Mouse (Mus musculus) embryonic facial prominence, embryonic 12.5 days (tissue): ENCODE measurements around the gene Tnr. TPM values are rescaled to one million over a fixed set of nuclear protein-coding genes. Genes with fewer than 3 reads are reported as not detected.

Experiments used
- ATAC-seq: fragments of 200-750 bp; cut with Nextera tagmentation; 2 replicates; pipeline ENCODE4 v1.8.0; 2017; ENCODE audit not compliant: insufficient number of reproducible peaks, insufficient read depth, low FRiP score, low TSS enrichment
- H3K27ac ChIP-seq: fragments of 300-500 bp; sonication (generic); 2 replicates; pipeline ENCODE4 v1.5.1; 2016; ENCODE audit warnings: mild to moderate bottlenecking
- H3K27me3 ChIP-seq: fragments of 300-500 bp; sonication (generic); 2 replicates; pipeline ENCODE4 v1.6.1; 2016; ENCODE audit warnings: mild to moderate bottlenecking, moderate library complexity
- H3K36me3 ChIP-seq: fragments of 300-500 bp; sonication (generic); 2 replicates; pipeline ENCODE4 v1.6.1; 2016; ENCODE audit warnings: mild to moderate bottlenecking
- H3K4me1 ChIP-seq: fragments of 300-500 bp; sonication (generic); 2 replicates; pipeline ENCODE4 v1.6.1; 2016
- H3K4me2 ChIP-seq: fragments of 300-500 bp; sonication (generic); replicated peaks from 2 replicates; pipeline ENCODE4 v1.6.1; 2016; ENCODE audit warnings: mild to moderate bottlenecking, moderate library complexity
- H3K4me3 ChIP-seq: fragments of 300-500 bp; sonication (generic); 2 replicates; pipeline ENCODE4 v1.5.1; 2016; ENCODE audit warnings: mild to moderate bottlenecking
- H3K9ac ChIP-seq: fragments of 300-500 bp; sonication (generic); 2 replicates; pipeline ENCODE4 v1.6.1; 2016; ENCODE audit warnings: mild to moderate bottlenecking, moderate library complexity
- H3K9me3 ChIP-seq: fragments of 300-500 bp; sonication (generic); 2 replicates; pipeline ENCODE4 v1.6.1; 2016; ENCODE audit warnings: mild to moderate bottlenecking, moderate library complexity
- WGBS: fragments of 180-500 bp; shearing (Covaris S2); methylation state at CpG from one replicate; pipeline ENCODE4 v1.1.7; 2016; 5-methylcytosine and 5-hydroxymethylcytosine counted together
- polyA plus RNA-seq: library from polyadenylated mRNA; unstranded; fragments of >200 nt; fragmentation: Nextera tagmentation; extraction: Ambion mirVana; gene quantifications from 2 replicates; pipeline ENCODE4 v1.2.1, GENCODE M21; 2016

Tnr gene
- polyA plus RNA-seq, 1 experiment from 2014 or later: 0.05 TPM

DNA sequence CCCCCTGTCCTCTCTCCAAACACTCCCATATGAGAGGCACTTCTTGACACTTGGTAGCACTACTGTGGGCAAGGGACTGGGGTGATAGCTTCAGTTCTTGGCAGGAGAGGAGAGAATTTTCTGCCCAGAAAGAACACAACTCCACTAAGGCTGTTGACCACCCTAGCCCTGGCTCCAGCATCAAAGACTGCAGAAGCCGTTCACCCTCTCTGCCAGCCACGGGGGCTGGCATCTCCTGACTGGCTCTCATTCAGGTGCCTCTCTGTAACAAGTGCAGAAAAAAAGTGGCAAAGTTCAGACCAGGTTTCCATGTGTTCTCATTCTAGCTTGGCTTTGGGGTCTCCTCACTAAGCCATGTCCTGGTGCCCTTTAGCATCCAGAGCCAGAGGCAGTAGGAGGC lies 157.7 kb downstream of the Tnr start:
- Histone ChIP-seq H3K9ac (no peak overlapping the region), H3K4me2 (no peak overlapping the region), H3K4me1 (no peaks in the 10 kb centered on the region), H3K9me3 (no peaks in the 10 kb centered on the region), H3K4me3 (no peak overlapping the region), H3K27ac (no peak overlapping the region), H3K36me3 (no peaks in the 10 kb centered on the region), H3K27me3 (no peaks in the 10 kb centered on the region)
- 78% methylated on average over 2 of the region's 2 CpGs for WGBS
- no peak for ATAC-seq

DNA sequence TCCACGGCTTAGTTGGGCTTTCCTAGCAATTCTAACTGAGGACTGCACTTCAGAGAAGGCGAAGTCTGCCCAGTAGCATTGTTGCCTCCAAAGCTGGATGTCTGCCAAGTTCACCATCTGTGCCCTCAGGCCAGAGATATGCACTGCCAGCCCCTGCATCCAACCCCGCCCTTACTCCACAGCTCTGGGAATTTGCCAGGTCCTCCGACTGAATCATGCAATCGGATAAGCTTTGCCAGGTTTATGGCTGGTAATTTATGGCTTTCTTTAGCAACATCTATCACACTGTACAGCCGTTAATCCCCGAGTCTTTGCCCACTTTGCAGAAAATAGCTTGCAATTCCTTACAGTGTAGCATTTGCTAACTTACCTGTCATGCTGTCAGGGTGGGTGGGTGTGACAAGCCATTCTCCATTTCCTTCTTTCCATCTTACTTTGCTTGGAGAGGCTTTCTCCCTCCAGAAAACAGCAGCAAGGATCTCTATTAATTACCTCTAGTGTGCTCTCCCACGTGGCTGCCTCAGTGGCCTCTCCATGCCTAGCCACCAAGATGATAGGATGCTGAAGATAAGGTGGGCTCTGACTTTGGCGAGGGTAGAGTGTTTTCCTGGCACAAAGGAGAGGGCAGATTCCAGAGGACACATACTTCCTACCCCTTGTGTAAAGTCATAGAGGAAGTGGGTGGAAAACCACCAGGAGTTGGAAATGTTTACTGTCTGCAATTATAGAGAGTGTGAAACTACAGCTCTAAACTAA lies 163.1 kb downstream of the Tnr start:
- H3K27ac ChIP-seq: no peak overlapping the region
- no peak overlapping the region for H3K4me3 ChIP-seq
- H3K27me3 ChIP-seq: no peaks in the 10 kb centered on the region
- no peaks in the 10 kb centered on the region for H3K36me3 ChIP-seq
- H3K4me1 ChIP-seq: no peaks in the 10 kb centered on the region
- no peak overlapping the region for H3K4me2 ChIP-seq
- 59% methylated on average over 9 of the region's 9 CpGs for WGBS
- ATAC-seq: no peak
- no peaks in the 10 kb centered on the region for H3K9me3 ChIP-seq
- no peak overlapping the region for H3K9ac ChIP-seq

GRCm38 (mm10) chr1:159696717-159697116 lies 173.1 kb downstream of the Tnr start:
- no peak overlapping the region for H3K4me3 ChIP-seq
- H3K36me3 ChIP-seq: no peaks in the 10 kb centered on the region
- no peak overlapping the region for H3K27ac ChIP-seq
- H3K4me1 ChIP-seq: no peaks in the 10 kb centered on the region
- no peaks in the 10 kb centered on the region for H3K27me3 ChIP-seq
- no peak for ATAC-seq
- no peak overlapping the region for H3K4me2 ChIP-seq
- WGBS: 64% methylated on average over 4 of the region's 4 CpGs
- H3K9me3 ChIP-seq: no peaks in the 10 kb centered on the region
- no peak overlapping the region for H3K9ac ChIP-seq

DNA sequence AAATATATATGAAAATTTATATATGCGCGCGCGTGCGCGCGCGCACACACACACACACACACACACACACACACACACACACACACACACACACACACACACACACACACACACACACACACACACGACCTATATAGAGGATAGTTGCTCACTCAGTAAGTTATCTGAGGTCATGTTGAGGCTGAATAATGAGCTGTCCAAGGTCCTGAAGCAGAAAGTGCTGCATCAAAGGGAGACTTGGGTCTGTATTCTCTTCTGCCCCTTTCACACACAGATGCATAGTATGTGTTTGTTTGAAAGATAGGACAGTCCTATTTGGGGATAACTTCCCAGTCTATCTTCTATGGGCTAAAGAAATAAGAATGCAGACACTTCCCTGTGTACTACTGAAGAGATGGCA lies 178.5 kb downstream of the Tnr start:
- H3K4me3 ChIP-seq: no peak overlapping the region
- H3K4me1 ChIP-seq: peaks cover 4% of the 10 kb centered on the region; the same call in 1 of the 2 replicates
- H3K27me3 ChIP-seq: no peaks in the 10 kb centered on the region
- H3K27ac ChIP-seq: no peak overlapping the region
- no peaks in the 10 kb centered on the region for H3K9me3 ChIP-seq
- no peak overlapping the region for H3K4me2 ChIP-seq
- no peak for ATAC-seq
- no peaks in the 10 kb centered on the region for H3K36me3 ChIP-seq
- 81% methylated on average over 6 of the region's 9 CpGs for WGBS
- no peak overlapping the region for H3K9ac ChIP-seq

- no peak overlapping the region for H3K4me2 ChIP-seq
- ATAC-seq: no peak
- H3K9me3 ChIP-seq: no peaks in the 10 kb centered on the region
- peaks cover 4% of the 10 kb centered on the region; the same call in 1 of the 2 replicates for H3K4me1 ChIP-seq
- H3K27me3 ChIP-seq: no peaks in the 10 kb centered on the region
- no peak overlapping the region for H3K9ac ChIP-seq
- H3K27ac ChIP-seq: no peak overlapping the region
- no peaks in the 10 kb centered on the region for H3K36me3 ChIP-seq
- WGBS: 77% methylated on average over 3 of the region's 3 CpGs
- no peak overlapping the region for H3K4me3 ChIP-seq
These were observed 181.4 kb downstream of the Tnr start for GRCm38 (mm10) chr1:159704925-159705324.

GRCm38 (mm10) chr1:159716301-159716700 lies 192.7 kb downstream of the Tnr start:
- no peaks in the 10 kb centered on the region for H3K27me3 ChIP-seq
- no peaks in the 10 kb centered on the region for H3K4me1 ChIP-seq
- no peaks in the 10 kb centered on the region for H3K36me3 ChIP-seq
- H3K4me2 ChIP-seq: no peak overlapping the region
- no peak overlapping the region for H3K27ac ChIP-seq
- no peak overlapping the region for H3K9ac ChIP-seq
- no peak for ATAC-seq
- no peaks in the 10 kb centered on the region for H3K9me3 ChIP-seq
- H3K4me3 ChIP-seq: no peak overlapping the region
- 88% methylated on average over 1 of the region's 1 CpGs for WGBS

GRCm38 (mm10) chr1:159717016-159717415 lies 193.4 kb downstream of the Tnr start:
- H3K27me3 ChIP-seq: no peaks in the 10 kb centered on the region
- H3K36me3 ChIP-seq: no peaks in the 10 kb centered on the region
- H3K27ac ChIP-seq: no peak overlapping the region
- no peak overlapping the region for H3K4me3 ChIP-seq
- WGBS: 68% methylated on average over 9 of the region's 9 CpGs
- H3K4me1 ChIP-seq: no peaks in the 10 kb centered on the region
- no peak for ATAC-seq
- H3K4me2 ChIP-seq: no peak overlapping the region
- no peaks in the 10 kb centered on the region for H3K9me3 ChIP-seq
- no peak overlapping the region for H3K9ac ChIP-seq

- Histone ChIP-seq H3K4me3 (no peak overlapping the region), H3K4me1 (no peaks in the 10 kb centered on the region), H3K4me2 (no peak overlapping the region), H3K27ac (no peak overlapping the region), H3K9ac (no peak overlapping the region), H3K9me3 (no peaks in the 10 kb centered on the region), H3K36me3 (no peaks in the 10 kb centered on the region), H3K27me3 (no peaks in the 10 kb centered on the region)
- ATAC-seq: no peak
- WGBS: 88% methylated on average over 5 of the region's 5 CpGs
These were observed 200.2 kb downstream of the Tnr start for GRCm38 (mm10) chr1:159723733-159724132.

DNA sequence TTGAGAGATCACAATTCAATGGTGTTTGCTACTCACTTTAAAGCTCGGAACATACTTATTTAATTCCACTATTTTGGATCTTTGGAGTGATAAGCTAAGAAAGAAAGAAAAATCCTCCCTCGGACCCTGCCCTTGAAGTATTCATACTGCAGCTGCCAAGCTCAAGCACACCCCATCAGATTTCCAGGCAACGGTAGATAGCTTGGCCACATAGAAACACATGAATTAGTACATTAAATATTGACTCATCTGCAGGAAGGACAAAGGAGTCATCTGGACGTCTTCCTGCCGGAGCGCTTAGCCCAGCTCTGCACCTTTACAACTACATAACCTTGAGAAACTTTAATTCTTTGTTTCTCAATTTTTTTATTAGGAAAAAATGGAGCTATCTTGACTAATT lies 205.7 kb downstream of the Tnr start:
- Histone ChIP-seq H3K9ac (no peak overlapping the region), H3K9me3 (no peaks in the 10 kb centered on the region), H3K4me2 (no peak overlapping the region), H3K36me3 (no peaks in the 10 kb centered on the region), H3K4me3 (no peak overlapping the region), H3K27me3 (no peaks in the 10 kb centered on the region), H3K27ac (no peak overlapping the region), H3K4me1 (no peaks in the 10 kb centered on the region)
- 85% methylated on average over 6 of the region's 6 CpGs for WGBS
- ATAC-seq: no peak

- Histone ChIP-seq H3K4me3 (no peak overlapping the region), H3K27ac (no peak overlapping the region), H3K27me3 (no peaks in the 10 kb centered on the region), H3K36me3 (no peaks in the 10 kb centered on the region), H3K4me2 (no peak overlapping the region), H3K9ac (no peak overlapping the region), H3K4me1 (no peaks in the 10 kb centered on the region), H3K9me3 (no peaks in the 10 kb centered on the region)
- no peak for ATAC-seq
- WGBS: 65% methylated on average over 4 of the region's 4 CpGs
These were observed 207.3 kb downstream of the Tnr start for GRCm38 (mm10) chr1:159730826-159731225.

- H3K4me2 ChIP-seq: no peak overlapping the region
- H3K27ac ChIP-seq: no peak overlapping the region
- WGBS: 83% methylated on average over 3 of the region's 3 CpGs
- no peaks in the 10 kb centered on the region for H3K9me3 ChIP-seq
- no peak for ATAC-seq
- no peaks in the 10 kb centered on the region for H3K36me3 ChIP-seq
- no peak overlapping the region for H3K9ac ChIP-seq
- H3K4me3 ChIP-seq: no peak overlapping the region
- H3K4me1 ChIP-seq: no peaks in the 10 kb centered on the region
- H3K27me3 ChIP-seq: no peaks in the 10 kb centered on the region
These were observed 211.5 kb downstream of the Tnr start for GRCm38 (mm10) chr1:159735099-159735498.

DNA sequence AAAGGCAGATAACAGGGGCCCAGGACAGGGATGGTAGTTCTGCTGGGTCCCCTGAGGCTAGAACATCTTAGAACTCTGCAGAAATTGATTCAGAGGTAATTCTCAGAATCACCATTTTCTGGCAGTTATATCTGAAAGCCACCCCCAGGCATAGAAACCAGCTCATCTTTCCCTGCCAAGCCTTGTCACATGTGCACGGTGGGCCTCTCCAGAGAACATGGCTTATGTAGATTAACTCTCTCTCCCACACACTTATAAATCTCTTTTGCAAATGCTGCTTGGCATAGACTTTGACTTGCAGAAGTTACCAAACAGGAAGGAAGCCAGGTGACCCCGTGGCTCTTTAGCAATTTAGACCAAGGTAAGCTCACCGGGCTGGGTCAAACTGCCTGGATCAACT lies 215.9 kb downstream of the Tnr start:
- no peaks in the 10 kb centered on the region for H3K9me3 ChIP-seq
- WGBS: 39% methylated on average over 3 of the region's 3 CpGs
- no peak overlapping the region for H3K4me3 ChIP-seq
- H3K4me1 ChIP-seq: no peaks in the 10 kb centered on the region
- H3K36me3 ChIP-seq: no peaks in the 10 kb centered on the region
- no peak overlapping the region for H3K27ac ChIP-seq
- H3K9ac ChIP-seq: no peak overlapping the region
- no peaks in the 10 kb centered on the region for H3K27me3 ChIP-seq
- H3K4me2 ChIP-seq: no peak overlapping the region
- no peak for ATAC-seq
